Mouse (Mus musculus) large intestine, adult 2 months (tissue): ENCODE results near the gene Gm3776. TPM values are rescaled to one million over a fixed set of nuclear protein-coding genes. Genes with fewer than 3 reads are reported as not detected.
"Not testable (repeated sequence)": the region's sequence is repeated elsewhere in the genome, so short reads cannot be mapped to it uniquely, and the experiment has no call there.

ENCODE experiments used
- DNase-seq: peaks from one replicate; pipeline ENCODE4 v3.0.0-alpha.2; 2012; ENCODE audit warnings: low read depth, low spot score
- WGBS: fragments of 180-500 bp; shearing (Covaris S2); methylation state at CpG from one replicate; pipeline ENCODE4 v1.1.7; 2018; 5-methylcytosine and 5-hydroxymethylcytosine counted together
- polyA plus RNA-seq: library from polyadenylated mRNA; depleted of rRNA; stranded (reverse); fragments of >200 nt; gene quantifications from 2 replicates; pipeline ENCODE4 v1.2.3, GENCODE M21; 2012; rRNA removed

Gene Gm3776
- polyA plus RNA-seq, 1 experiment = 1.1 TPM

DNA sequence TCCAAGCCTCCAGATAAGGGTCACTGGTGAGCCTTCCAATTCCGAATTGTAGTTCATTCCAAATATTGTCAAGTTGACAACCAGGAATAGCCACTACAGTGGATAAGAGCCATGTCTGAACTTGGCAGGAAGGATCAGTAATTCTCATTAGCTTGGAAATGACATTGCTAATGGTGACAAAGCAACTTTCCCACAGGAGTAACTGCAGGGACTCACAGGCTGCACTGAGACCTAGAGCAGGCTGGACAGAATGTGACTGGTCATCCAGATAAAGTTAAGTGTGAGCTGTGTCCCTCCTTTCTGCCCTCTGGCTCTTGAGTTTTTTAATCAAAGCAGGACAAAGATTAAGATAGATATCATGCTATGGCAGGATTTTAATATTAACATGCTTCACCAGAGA is 32.1 kb downstream of the Gm3776 start:
- WGBS = 79% methylated on average over 1 of the region's 1 CpGs
- not testable (repeated sequence) for DNase-seq

DNA sequence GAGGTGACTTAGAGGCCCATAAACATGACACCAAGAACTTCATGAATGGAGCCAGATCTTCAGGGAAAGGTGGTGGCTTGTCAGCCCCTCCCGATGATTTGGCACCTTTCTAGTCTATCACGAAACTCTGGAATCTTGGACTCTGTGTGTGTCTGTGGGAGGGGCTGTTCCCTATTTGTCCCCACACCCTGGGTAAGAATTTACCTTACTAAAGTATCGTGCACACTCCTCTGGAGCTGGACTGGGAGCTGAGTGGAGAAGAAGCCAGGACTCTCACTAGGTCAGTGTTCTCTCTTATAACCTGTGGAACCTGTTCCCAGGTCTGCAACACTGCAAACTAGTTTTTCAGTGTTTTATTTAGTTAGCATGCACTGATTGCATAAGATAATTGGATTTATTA is 32.8 kb downstream of the Gm3776 start, which contains the start of gene Gm10639:
TSS of gene Gm10639 (plus strand) at position 201 of the 400 bp plus-strand sequence.
- DNase-seq = not testable (repeated sequence)
- WGBS = 23% methylated on average over 3 of the region's 3 CpGs

DNA sequence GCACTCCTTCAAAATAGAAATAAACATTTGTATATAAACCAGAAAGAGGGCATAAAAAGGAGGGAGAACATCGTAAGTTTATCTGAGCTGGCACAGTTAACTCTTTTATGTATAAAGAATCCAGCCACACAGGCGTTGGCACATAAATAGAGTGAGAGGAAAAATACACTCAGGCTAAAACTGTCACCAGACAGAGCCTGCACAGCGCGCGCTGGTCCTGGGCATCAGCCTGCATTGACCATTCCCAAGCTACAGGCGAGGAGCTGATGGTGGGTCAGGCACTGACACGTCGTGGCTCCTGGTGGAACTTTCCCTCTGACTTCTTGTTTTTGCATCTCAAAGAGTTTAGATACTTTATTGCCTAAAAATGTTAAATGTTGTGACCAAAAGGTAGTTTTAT is 35.5 kb downstream of the Gm3776 start:
- not testable (repeated sequence) for DNase-seq
- 74% methylated on average over 8 of the region's 8 CpGs for WGBS

DNA sequence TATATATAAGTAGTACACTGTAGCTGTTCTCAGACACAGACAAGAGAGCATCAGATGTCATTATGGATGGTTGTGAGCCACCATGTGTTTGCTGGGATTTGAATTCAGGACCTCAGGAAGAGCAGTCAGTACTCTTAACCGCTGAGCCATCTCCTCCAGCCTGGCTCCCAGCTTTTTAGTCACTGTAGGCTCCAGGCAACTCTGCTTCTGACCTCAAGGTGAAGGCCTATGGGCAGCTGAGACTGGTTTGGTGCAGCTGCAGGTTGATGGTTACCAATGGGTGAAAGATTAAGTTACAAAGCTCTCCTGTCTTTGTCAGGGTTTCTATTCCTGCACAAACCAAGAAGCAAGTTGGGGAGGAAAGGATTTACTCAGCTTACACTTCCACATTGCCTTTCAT is 36.8 kb downstream of the Gm3776 start:
- not testable (repeated sequence) for DNase-seq
- WGBS = 67% methylated on average over 1 of the region's 1 CpGs

DNA sequence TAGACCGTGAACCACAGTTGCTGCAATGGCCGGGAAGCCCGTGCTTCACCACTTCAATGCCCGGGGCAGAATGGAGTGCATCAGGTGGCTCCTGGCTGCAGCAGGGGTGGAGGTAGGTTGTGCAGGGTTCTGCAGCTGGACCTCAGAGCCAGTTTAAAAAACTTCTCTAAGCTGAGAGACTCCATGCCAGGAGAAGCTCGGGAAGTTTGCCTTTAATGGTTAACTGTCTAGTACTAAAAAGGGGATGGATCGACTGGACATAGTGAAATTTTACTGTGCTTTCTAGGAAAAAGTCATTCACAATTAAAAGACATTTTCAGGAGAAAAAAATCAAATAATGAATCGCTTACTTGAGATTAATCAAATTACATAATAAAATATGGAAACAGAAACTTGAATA is 37.9 kb downstream of the Gm3776 start:
- DNase-seq = not testable (repeated sequence)
- 77% methylated on average over 7 of the region's 7 CpGs for whole genome bisulfite sequencing

DNA sequence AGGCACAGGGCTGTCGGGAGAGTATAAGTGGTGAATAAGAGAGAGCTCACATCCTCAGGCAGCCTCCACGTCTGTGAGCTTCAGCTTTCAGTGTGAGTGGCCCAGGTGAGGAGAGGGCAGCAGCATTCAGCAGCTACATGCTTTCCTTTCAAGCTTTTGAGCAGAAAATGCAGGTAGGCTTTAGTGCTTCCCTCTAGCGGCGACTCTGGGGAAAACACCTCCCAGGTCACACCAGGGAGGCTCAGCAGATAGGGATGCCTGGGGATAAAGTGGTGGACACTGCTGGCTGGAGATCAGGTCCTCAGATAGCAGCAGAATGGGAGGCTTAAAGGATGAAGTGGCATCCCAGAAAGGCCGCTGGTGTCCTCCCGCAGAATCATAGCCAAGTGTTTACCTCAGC is 39.2 kb downstream of the Gm3776 start:
- WGBS = 10% methylated on average over 6 of the region's 6 CpGs
- not testable (repeated sequence) for DNase-seq

DNA sequence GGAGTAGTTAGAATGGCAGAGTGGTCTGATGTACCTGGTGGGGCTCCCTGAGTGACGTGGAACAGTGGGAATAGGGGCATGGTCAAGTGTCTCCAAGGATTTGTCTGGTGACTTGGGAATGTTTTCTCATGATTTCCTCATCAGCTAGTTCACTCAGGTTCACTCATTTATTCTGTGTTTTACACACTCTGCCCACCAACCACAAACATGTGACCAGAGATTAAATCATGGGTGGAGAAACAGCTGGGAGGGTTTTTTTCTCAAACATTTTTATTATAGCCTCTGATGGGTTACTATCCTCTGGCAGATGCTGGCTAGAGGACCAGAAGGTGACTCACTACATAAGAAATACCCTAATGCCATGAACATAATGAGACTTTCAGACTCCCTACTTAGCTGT is 41.3 kb downstream of the Gm3776 start:
- WGBS = 85% methylated on average over 1 of the region's 1 CpGs
- no peak for DNase-seq

DNA sequence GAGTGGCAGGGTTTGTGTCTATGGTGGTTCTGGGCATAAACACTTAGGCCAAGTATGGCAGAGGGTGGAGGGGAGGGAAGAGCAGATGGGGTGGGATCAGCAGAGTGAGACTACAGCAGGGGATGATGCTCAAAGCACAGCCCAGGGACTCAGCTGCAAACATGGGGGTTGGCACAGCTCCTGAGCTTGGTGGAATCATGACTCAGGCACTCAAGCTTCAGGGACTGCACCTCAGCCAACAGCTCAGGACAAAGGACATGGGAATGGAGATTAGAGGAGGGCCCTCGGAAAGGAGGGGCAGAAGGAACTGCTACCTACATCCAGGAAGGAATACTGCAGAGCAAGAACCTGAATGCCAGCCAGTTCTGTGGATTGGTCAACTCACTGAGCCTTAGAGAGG is 42.2 kb downstream of the Gm3776 start:
- DNase-seq = not testable (repeated sequence)
- 33% methylated on average over 1 of the region's 1 CpGs for WGBS

DNA sequence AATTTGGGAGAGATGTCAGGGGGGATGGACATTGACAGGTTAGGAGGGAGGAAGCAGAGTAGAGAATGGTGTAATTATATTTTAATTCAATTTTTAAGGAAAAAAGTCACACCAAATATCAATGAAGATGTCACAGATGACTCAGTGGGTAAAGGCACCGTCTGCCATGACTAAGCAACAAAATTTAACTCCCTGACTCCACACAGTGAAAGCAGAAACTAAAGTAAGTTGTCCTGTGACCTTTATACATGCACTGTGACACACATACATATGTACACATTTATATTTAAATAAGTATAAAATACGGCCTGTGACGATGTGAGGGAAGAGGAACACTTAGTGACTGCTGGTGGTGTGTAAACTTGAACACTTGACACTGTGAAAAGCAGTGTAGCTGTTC is 51.2 kb downstream of the Gm3776 start:
- 47% methylated on average over 3 of the region's 3 CpGs for WGBS
- not testable (repeated sequence) for DNase-seq

DNA sequence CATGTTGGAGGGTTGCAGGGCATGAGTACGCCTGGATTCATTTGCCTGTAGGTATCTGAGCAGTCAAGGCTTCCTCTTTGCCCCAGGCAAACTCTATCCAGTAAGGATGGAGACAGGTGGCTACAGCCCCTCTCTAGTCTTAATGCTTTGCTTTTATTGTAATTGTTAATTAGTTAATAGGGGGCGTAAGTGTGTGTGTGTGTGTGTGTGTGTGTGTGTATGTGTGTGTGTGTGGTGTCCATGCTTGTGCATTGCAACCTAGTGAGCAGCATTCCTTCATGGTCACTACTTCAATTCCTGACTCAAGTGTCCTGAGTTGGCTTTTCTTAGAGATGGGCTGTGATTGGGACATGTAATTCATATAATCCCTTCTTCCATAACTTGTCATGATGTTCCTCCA is 57.8 kb downstream of the Gm3776 start, which contains the start of gene Omt2a:
TSS of gene Omt2a (minus strand) at position 101 of the 400 bp plus-strand sequence.
- 84% methylated on average over 2 of the region's 2 CpGs for WGBS
- no peak for DNase-seq

Other genes with a start within 250 kb of the Gm3776 start
- not detected in 2 replicates for gene Gcm1, start 205.2 kb upstream of the Gm3776 start, polyA plus RNA-seq
- 75.3 and 86.7 TPM in 2 replicates for gene Fbxo9, start 148.1 kb upstream of the Gm3776 start, polyA plus RNA-seq
- 18.0 and 29.2 TPM in 2 replicates for gene Ick, start 147.9 kb upstream of the Gm3776 start, polyA plus RNA-seq
- gene Gsta4, start 74.4 kb upstream of the Gm3776 start, polyA plus RNA-seq = 9.5 and 11.3 TPM in 2 replicates
- gene Gsta1, start 26.5 kb upstream of the Gm3776 start, polyA plus RNA-seq = 13.2 and 27.3 TPM in 2 replicates
- gene Gm10639, start 32.8 kb downstream of the Gm3776 start, polyA plus RNA-seq = 0.10 and 0.38 TPM in 2 replicates
- gene Omt2a, start 57.7 kb downstream of the Gm3776 start, polyA plus RNA-seq = not detected in 2 replicates
- gene Omt2b, start 70.5 kb downstream of the Gm3776 start, polyA plus RNA-seq = not detected in 2 replicates
- 0.19 TPM in 1 of 2 replicates, not detected in the other for gene Gsta2, start 98.7 kb downstream of the Gm3776 start, polyA plus RNA-seq
- not detected in 2 replicates for gene Dppa5a, start 111.0 kb downstream of the Gm3776 start, polyA plus RNA-seq
- gene Ooep, start 121.6 kb downstream of the Gm3776 start, polyA plus RNA-seq = 0.11 TPM in 1 of 2 replicates, not detected in the other
- 0.04 TPM in 1 of 2 replicates, not detected in the other for gene Ddx43, start 138.6 kb downstream of the Gm3776 start, polyA plus RNA-seq
- 1.2 TPM in 2 replicates for gene Cgas, start 186.1 kb downstream of the Gm3776 start, polyA plus RNA-seq
- 9.1 and 10.3 TPM in 2 replicates for gene Mto1, start 191.1 kb downstream of the Gm3776 start, polyA plus RNA-seq
- gene Gm17324, start 191.7 kb downstream of the Gm3776 start, polyA plus RNA-seq = not detected in 2 replicates
- gene Eef1a1, start 232.0 kb downstream of the Gm3776 start, polyA plus RNA-seq = 3,812 and 3,859 TPM in 2 replicates